Mouse (Mus musculus): ENCODE measurements around the gene Cd4.

DNA sequence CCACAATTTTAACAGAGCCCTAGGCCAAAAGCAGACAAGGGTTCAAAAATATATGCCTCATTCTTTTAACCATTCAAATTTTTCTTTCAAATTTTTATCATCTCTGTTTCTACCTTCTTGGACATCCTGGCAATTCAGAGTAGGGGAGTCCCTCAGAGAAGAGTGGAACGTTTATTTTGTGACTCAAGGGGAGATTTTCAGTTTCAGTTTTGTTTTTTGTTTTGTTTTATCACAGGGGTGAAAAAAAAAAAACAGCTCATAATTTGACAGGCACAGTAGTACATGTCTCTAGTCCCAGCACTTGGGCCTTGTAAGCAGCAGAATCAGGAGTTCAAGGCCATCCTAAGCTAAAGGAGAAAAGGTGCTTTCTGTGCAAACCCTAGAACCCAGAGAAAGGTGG is 19.7 kb upstream of the Cd4 start:
- TF ChIP-seq CTCF (IDR thresholded peaks at IDR 0.05; ENCODE audit: control insufficient read depth, insufficient read depth, insufficient read length) (no peak), MAX (IDR thresholded peaks at IDR 0.05) (no peak), USF1 (IDR thresholded peaks at IDR 0.05; ENCODE audit: low read depth) (no peak), CEBPB (IDR thresholded peaks at IDR 0.05; ENCODE audit: low read depth) (no peak), FOSL1 (IDR thresholded peaks at IDR 0.05; ENCODE audit: insufficient read depth, low read length, poor library complexity, severe bottlenecking) (no peak), MYOG (IDR thresholded peaks at IDR 0.05; ENCODE audit: control insufficient read depth, extremely low read depth, insufficient read length) (no peak), MYOD1 (IDR thresholded peaks at IDR 0.05; ENCODE audit: control insufficient read depth, insufficient read length, low read depth) (no peak)
